Mouse (Mus musculus) spleen, postnatal 36 days (tissue): Measurements from ENCODE around the gene Nav2.

Experiments
- DNase-seq, 2 experiments: peaks; one replicate each; pipeline ENCODE4 v3.0.0; 2022; ENCODE audit warnings: low spot score in 2 of 2, mixed read lengths in 1 of 2

The Nav2 gene

GRCm38 (mm10) chr7:49513763-49514437 is 605.4 kb downstream of the Nav2 start:
- no peak for DNase-seq

- DNase-seq = no peak
Measured at GRCm38 (mm10) chr7:49515012-49515411, 606.5 kb downstream of the Nav2 start.

DNA sequence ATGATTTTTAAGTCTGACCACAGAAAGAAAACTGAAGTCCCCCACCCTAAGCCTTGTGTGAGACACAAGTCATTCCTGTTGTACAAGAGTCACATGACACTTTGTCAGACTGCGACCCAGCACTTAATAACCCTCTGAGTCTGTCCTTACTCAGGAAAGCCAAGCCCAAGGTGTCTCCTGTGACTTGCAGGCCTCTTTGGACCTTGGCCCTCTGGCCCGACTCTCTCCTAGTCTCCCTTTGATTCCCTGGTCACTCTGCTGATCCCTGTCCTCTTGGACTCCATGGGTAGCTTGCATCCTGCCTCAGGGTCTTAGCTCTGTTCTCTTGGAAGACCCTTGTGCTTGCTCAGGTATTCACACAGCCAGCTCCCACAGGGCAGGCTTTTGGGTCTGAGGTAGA is 612.0 kb downstream of the Nav2 start:
- no peak for DNase-seq

DNA sequence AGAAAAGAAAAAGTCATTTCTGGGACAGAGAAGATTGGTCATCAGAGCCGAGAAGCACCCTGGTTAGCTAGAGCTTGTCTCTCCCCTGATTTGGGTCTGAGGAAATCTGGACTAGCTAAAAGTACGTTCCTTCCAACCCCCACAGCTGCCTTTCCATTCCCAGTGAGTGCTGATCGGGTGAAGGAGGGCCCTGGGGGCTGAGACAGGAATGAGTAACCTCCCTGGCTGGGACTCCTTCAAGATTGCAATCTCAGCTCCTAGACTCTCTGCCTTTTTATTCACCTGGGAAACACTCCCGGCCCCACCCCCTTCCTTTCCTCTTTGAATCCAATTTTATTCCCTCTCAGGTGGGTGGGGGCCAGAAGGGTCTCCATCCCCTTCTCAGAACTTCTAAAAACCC is 612.8 kb downstream of the Nav2 start:
- DNase-seq = no peak

GRCm38 (mm10) chr7:49521976-49522375 is 613.5 kb downstream of the Nav2 start:
- DNase-seq = no peak

- no peak for DNase-seq
Measured at GRCm38 (mm10) chr7:49522411-49523114, 614.0 kb downstream of the Nav2 start.

- no peak for DNase-seq
Measured at GRCm38 (mm10) chr7:49523115-49523445, 614.6 kb downstream of the Nav2 start.

DNA sequence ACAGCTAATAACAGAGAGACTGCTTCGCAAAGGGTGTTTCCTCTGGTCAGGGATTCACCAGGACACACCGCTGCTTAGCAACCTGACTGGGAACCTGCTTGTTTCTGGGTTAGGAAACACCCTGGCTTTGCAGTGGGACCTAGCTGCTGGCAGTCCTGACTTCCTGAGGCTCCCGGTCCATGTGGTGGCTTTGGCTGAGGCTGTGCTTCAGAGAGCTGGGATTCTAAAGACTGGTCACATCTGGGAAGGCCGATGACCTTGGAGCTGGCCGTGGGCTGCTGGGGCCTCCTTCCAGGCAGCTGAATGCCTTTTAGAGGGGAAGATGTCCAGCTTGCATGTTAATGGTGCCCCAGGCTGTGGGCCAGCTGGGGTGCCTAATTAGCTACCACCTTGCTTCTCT is 615.2 kb downstream of the Nav2 start:
- no peak for DNase-seq

DNA sequence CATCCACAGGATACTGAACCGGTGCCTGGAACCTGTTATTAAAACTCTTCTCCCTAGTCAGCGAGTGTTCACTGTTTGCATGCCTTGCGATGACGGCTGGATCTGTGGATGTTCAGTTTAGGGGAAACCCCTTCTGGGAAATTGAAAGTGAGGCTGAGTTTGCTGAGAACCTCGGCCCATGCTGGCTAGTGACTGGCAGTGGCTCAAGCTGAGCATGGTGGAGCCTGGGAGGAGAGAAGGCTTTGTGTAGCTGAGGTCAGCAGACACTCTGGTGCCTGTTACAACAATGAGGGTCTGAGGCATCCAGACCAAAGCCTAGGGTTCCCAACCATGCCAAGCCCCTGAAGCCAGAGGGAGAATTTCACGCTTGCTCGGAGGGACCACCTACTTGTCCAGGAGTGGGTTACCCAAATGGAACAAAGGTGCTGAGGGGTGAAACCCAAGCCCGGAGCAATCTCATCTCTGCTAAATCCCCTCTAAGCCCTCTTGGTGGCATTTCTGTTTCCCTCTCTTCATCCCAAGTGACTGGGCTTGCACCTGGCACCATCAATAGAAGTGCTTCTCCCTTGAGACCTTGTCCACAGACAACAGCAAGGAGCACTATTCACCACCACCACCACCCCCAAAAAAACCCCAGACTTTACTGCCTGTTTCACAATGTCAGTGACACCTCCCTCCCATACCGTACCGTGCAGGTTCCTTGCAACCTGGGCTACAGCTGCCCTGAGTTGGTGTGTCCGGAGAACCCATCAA is 617.0 kb downstream of the Nav2 start:
- DNase-seq = no peak

- DNase-seq = no peak
Measured at GRCm38 (mm10) chr7:49526101-49526499, 617.6 kb downstream of the Nav2 start.

- no peak for DNase-seq
Measured at GRCm38 (mm10) chr7:49527495-49527894, 619.0 kb downstream of the Nav2 start.

DNA sequence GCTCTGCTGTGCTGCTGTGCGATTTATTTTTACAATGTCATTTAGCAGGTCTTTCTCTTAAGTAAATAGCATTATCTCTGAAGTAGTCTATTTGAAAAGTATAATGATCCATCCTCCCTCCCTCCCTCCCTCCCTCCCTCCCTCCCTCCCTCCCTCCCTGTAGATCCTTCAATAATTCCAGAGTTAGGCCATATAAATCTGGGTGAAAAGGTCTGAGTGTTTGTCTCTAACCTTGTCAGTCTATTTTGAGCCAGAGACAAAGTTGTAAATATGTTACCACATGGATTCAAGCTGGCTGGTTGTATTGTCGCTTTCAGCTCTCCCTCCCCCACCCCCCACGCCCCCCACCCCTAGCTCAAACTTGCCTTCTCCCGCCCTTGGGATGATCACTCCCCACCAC is 619.4 kb downstream of the Nav2 start:
- DNase-seq = no peak

DNA sequence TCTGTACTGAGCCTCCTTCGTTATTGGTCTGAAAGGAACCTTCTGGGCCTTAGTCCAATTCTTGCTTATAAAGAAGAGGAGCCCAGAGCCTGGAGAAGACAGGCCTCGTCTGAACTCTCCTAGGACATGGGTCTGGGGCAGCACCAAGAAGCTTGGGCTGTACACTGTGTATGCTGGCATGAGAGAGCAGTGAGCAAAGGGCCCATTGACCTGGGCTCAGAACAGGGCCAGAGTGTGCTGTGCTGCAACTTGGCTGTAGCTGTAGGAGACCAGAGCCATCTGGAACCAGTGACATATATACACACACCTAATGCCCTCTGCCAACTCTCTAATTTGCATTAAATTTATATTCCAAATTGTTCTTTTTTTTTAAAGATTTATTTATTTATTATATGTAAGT is 621.0 kb downstream of the Nav2 start:
- DNase-seq = no peak

DNA sequence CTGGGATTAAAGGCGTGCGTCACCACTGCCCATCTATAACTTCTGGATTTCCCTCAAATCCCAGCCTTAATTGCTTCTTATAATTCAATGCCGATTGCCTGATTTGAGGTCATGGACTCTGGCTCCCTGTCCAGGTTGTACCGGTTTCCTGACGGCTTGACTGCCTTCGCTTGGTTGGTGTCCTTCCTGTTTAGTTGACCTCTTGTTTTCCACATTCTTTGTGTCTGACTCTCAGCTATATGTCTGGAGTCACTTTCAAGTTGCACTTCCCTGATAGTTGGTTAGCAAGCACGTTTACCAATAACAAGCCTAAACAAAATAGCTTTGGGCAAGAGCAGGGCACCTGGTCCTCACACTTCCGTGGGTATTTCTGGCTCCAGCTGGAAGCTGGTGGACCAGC is 625.1 kb downstream of the Nav2 start:
- DNase-seq = no peak

- no peak for DNase-seq
Measured at GRCm38 (mm10) chr7:49534208-49534607, 625.7 kb downstream of the Nav2 start.

DNA sequence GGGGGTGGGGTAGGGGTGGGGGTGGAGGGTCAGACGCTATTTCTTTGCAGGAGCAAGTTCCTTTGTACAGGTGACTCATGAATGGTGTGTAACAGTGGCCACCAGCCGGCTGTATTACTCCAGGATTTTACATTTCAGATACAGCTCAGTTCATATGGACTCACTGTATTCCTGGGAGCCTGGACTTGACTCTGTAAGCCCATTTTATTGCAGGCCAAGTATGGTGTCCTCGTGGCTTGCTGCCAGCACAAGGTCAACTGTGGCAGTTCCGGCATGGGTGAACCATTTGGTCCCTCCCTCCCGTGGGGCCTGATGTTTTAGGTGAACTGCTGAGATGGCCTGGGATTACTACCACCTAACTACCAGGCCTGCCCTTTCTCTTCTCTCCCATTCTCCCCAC is 629.8 kb downstream of the Nav2 start:
- DNase-seq = no peak

- no peak for DNase-seq
Measured at GRCm38 (mm10) chr7:49540181-49540580, 631.7 kb downstream of the Nav2 start.

DNA sequence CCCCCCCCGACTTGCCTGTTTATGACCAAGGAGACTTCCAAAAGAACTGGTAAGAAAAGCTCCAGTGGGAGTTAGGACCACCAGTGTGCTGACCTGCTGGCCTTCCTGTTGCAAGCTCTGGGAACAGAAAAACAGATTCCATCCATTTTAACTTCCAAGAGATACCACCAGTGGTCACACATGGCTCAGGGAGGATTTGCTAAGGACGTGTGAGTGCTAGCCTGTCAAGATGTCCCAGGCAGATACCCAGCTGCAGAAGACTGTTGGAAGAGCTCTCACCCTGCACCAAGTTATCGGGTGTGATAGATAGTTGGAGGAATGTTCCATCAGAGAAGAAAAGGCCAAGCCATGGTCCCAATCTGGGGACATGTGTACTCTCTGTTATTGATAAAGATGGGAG is 633.6 kb downstream of the Nav2 start:
- no peak for DNase-seq

GRCm38 (mm10) chr7:49544775-49545705 is 636.5 kb downstream of the Nav2 start:
- DNase-seq = peak in 1 of 2 experiments; percentile 12

- DNase-seq = no peak
Measured at GRCm38 (mm10) chr7:49545706-49546097, 637.2 kb downstream of the Nav2 start.

DNA sequence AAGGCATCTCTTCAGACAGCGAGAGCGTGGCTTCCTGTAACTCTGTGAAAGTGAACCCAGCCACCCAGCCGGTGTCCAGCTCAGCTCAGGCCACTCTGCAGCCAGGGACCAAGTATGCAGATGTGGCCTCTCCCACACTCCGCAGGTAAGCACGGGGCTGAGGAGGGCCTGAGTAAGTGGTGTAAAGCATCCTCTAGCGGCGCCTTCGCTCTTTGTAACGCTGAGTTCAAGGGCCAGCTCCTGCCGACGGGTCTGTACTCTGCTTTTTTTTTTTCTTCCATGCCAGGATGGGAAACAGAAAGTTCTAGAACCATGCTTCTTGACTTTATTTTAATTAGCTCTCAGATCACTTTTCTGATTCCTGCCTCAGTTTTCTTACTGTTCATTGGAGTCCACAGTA is 639.9 kb downstream of the Nav2 start:
- no peak for DNase-seq
